Mouse (Mus musculus) limb, embryonic 10.5 days (tissue): ENCODE results near the gene March1. TPM values are rescaled to one million over a fixed set of nuclear protein-coding genes. Genes with fewer than 3 reads are reported as not detected.

ENCODE experiments used
- DNase-seq: peaks from one replicate; pipeline ENCODE4 v3.0.0-alpha.2; 2017; ENCODE audit warnings: low spot score
- H3K27ac ChIP-seq: fragments of 300-500 bp; sonication (generic); 2 replicates; pipeline ENCODE4 v1.5.1; 2016; ENCODE audit warnings: mild to moderate bottlenecking
- H3K27me3 ChIP-seq: fragments of 300-500 bp; sonication (generic); 2 replicates; pipeline ENCODE4 v1.6.1; 2016; ENCODE audit warnings: low read depth, mild to moderate bottlenecking; ENCODE audit not compliant: poor library complexity, severe bottlenecking
- H3K36me3 ChIP-seq: fragments of 300-500 bp; sonication (generic); 2 replicates; pipeline ENCODE4 v1.6.1; 2016; ENCODE audit warnings: mild to moderate bottlenecking, moderate library complexity
- H3K4me1 ChIP-seq: fragments of 300-500 bp; sonication (generic); 2 replicates; pipeline ENCODE4 v1.6.1; 2016
- H3K4me3 ChIP-seq: fragments of 300-500 bp; sonication (generic); 2 replicates; pipeline ENCODE4 v1.5.1; 2016; ENCODE audit warnings: mild to moderate bottlenecking, moderate library complexity
- H3K9me3 ChIP-seq: fragments of 300-500 bp; sonication (generic); replicated peaks from 2 replicates; pipeline ENCODE4 v1.6.1; 2016; ENCODE audit warnings: mild to moderate bottlenecking
- WGBS: fragments of 180-500 bp; shearing (Covaris S2); methylation state at CpG from one replicate; pipeline ENCODE4 v1.1.7; 2016; 5-methylcytosine and 5-hydroxymethylcytosine counted together
- polyA plus RNA-seq: library from polyadenylated mRNA; unstranded; fragments of >200 nt; fragmentation: Nextera tagmentation; extraction: Ambion mirVana; gene quantifications from 2 replicates; pipeline ENCODE4 v1.2.1, GENCODE M21; 2016

The March1 gene
- polyA plus RNA-seq, result 0.09 and 0.19 TPM in 2 replicates

DNA sequence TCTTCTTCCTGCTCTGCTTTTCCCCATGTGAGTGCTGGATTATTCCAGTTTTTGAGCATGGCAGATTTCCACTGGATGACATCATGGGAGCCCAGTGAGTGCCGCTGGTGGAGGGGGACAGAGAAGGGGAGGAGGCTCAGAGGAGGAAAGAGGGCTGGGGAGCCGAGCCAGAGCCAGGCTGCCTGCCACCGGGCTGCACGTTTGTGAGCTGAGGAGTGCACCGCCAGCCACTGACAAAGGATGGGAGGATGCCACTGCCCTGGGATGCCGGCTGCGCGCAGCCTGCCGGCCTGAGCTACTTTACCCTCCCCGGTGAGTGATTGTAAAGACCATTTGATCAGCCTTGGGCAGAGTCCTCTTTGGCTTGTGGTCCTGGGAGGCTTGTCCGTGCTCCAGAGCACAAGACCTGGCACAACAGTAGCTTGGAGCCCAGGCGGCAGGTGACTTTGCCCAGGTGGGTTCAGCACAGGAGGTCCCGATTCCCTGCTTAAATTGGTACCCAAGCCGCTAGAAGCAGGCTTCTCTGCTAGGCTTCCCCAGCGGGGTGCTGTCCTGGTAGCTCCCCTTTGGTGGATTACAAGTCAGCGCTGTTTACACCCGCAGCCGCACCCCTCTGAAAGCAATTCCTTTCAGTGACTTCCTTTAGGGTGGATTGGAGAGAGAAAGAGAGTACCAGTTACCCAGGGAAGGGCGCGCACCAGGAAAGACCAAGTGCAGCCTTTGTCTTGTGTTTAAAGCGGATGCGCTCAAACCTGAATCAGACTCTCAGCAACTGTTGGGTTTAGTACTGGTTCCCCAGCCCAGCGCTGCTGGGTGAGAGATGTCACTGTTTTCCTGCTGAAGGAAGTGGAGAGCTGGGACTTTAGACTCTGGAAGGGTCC is at the start of gene March1:
TSS of gene March1 (plus strand) at position 30 of the 881 bp plus-strand sequence.
- 2% methylated on average over 23 of the region's 23 CpGs for WGBS
- Histone ChIP-seq H3K4me1 (no peaks in the 10 kb centered on the region), H3K27me3 (peaks cover 28% of the 10 kb centered on the region), H3K36me3 (no peaks in the 10 kb centered on the region), H3K27ac (no peak within 1 kb of the TSS), H3K9me3 (no peaks in the 10 kb centered on the region), H3K4me3 (no peak within 1 kb of the TSS)
- DNase-seq, result peak; percentile 29

DNA sequence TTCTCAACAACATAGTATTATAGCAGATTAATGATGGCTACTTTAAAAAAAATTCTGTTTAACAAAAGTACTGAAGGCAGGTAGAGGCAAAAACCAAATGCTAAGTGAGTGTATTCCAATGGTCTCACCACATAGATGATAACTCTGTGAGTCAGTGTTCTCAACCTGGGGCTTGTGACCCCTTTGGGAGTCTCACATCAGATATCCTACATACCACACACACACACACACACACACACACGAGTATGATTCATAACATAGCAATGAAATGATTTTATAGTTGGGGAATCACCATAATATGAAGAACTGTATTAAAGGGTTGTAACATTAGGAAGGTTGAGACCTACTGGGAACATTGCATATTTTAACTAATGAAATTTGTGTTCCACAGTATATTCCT is 30.8 kb upstream of the March1 start:
- Histone ChIP-seq H3K4me1 (no peaks in the 10 kb centered on the region), H3K36me3 (no peaks in the 10 kb centered on the region), H3K27ac (no peak overlapping the region), H3K27me3 (no peaks in the 10 kb centered on the region), H3K9me3 (no peaks in the 10 kb centered on the region), H3K4me3 (no peak overlapping the region)
- DNase-seq, result no peak
- 70% methylated on average over 1 of the region's 1 CpGs for WGBS

DNA sequence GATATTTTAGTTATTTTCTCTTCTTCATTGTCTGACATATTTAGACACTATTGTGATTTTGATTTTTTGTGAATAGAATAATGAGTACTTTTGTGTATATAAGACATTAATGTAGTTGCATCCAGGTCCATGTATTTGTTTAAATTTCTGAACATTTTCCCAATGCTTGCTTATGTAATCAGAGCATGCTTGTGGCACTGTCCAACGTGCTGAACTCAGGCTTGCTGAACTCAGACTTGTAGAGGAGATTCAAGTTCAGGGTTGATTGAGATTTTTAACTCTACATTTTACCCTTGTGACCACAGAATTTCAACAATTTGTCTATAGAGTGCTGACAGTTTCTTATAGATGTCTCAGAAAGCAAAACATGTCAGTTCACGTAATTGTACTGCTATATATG is 14.5 kb upstream of the March1 start:
- no peaks in the 10 kb centered on the region for H3K27me3 ChIP-seq
- H3K9me3 ChIP-seq, result no peaks in the 10 kb centered on the region
- no peak overlapping the region for H3K27ac ChIP-seq
- 58% methylated on average over 2 of the region's 2 CpGs for WGBS
- H3K4me1 ChIP-seq, result no peaks in the 10 kb centered on the region
- H3K36me3 ChIP-seq, result no peaks in the 10 kb centered on the region
- DNase-seq, result peak; percentile 39
- no peak overlapping the region for H3K4me3 ChIP-seq

DNA sequence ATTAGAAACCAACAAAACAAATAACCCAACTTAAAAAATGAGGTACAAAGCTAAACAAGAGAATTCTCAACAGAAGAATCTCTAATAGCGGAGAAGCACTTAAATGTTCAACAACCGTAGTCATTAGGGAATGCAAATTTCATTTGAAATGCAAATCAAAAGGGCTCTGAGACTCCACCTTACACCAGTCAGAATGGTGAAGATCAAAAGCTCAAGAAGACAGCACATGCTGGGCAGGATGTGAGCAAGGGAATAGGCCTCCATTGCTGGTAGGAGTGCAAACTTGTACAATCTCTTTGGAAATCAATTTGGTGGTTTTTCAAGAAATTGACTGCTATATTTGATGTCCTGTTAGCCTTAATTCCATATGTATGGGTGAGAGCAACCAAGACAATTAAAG is 8.2 kb upstream of the March1 start:
- Histone ChIP-seq H3K27me3 (no peaks in the 10 kb centered on the region), H3K36me3 (no peaks in the 10 kb centered on the region), H3K9me3 (no peaks in the 10 kb centered on the region), H3K27ac (no peak overlapping the region), H3K4me1 (no peaks in the 10 kb centered on the region), H3K4me3 (no peak overlapping the region)
- no peak for DNase-seq
- 65% methylated on average over 2 of the region's 2 CpGs for WGBS

DNA sequence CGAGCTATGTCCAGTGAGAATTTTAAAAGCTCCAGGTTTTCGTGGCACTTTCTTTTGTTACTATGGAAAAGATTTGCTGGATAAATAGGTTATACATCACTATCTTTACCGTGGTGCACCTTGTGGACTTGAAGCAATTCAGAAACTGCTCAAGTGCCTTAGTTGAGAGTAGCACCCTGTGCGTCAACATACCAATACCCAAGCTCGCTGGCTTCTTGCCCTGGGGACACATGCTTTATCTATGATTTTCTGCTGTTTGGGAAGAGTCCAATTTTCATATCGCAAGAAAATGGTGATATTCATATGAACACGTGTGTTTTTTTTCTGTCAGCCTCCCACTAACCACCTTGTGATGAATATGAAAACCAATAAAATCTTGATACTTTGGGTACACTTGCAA is 1.3 kb downstream of the March1 start:
- H3K27ac ChIP-seq, result no peak overlapping the region
- WGBS, result 43% methylated on average over 7 of the region's 7 CpGs
- no peaks in the 10 kb centered on the region for H3K9me3 ChIP-seq
- H3K4me1 ChIP-seq, result no peaks in the 10 kb centered on the region
- no peak for DNase-seq
- H3K27me3 ChIP-seq, result peaks cover 28% of the 10 kb centered on the region
- H3K36me3 ChIP-seq, result no peaks in the 10 kb centered on the region
- no peak overlapping the region for H3K4me3 ChIP-seq

DNA sequence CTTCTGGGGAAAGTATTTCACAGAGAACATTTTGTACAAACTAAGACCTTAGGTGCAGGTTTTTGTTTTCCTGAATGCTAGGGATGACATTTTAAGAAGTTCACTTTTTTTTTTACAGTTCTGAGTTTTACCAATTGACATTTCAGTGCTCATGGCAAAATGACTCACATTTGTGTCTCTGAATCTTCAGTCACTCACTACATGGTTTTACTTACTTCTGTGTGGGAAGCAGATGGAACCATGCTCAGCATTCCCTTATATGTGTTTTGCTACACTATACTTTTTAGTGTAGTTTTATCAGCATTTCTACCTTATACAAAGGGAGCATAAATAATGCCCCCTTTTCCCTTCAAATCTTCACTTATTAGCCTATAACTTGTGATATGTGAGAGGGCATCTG is 27.2 kb downstream of the March1 start:
- no peaks in the 10 kb centered on the region for H3K27me3 ChIP-seq
- no peak overlapping the region for H3K27ac ChIP-seq
- no peaks in the 10 kb centered on the region for H3K9me3 ChIP-seq
- H3K4me3 ChIP-seq, result no peak overlapping the region
- H3K4me1 ChIP-seq, result no peaks in the 10 kb centered on the region
- H3K36me3 ChIP-seq, result no peaks in the 10 kb centered on the region
- DNase-seq, result no peak

DNA sequence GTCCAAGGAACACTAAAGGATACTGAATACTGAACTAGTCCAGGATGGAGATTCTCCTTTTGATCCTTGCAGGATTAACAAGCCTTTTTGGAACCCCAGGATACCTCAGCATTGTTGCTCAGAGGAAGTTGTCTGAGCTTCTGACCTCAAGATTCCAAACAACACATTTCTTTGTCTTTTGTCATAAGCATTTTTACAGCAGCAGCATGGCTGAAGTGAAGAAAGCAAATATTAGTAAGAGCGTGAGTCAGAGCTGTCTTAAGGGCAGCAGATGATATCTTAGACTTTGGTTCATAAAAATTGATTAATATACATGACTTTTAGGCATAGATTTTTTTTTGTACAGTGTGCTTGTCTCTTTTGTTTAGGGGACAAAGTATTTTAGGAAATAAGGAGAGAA is 27.8 kb downstream of the March1 start:
- Histone ChIP-seq H3K27me3 (no peaks in the 10 kb centered on the region), H3K9me3 (no peaks in the 10 kb centered on the region), H3K4me1 (no peaks in the 10 kb centered on the region), H3K36me3 (no peaks in the 10 kb centered on the region), H3K27ac (no peak overlapping the region), H3K4me3 (no peak overlapping the region)
- DNase-seq, result no peak
- WGBS, result 79% methylated on average over 1 of the region's 1 CpGs

DNA sequence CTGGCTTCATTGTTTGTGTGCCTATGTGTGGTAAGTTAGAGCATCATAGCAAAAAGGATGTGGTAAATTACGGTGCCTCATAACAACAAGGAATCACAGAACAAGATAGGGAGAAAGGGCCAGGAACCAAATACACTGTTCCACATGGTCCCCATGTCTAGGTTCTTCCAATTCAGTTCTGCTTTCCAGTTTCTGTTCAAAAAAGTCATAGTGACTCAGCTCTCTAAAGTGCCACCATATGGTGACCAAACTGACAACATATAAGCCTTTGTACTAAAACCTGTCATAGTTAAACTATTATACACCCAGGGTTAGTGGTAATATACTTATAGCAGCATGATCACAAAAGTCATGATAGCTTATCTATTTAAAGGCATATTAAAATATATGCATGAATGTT is 28.2 kb downstream of the March1 start:
- 94% methylated on average over 1 of the region's 1 CpGs for WGBS
- Histone ChIP-seq H3K27me3 (no peaks in the 10 kb centered on the region), H3K9me3 (no peaks in the 10 kb centered on the region), H3K4me1 (no peaks in the 10 kb centered on the region), H3K4me3 (no peak overlapping the region), H3K27ac (no peak overlapping the region), H3K36me3 (no peaks in the 10 kb centered on the region)
- DNase-seq, result no peak

DNA sequence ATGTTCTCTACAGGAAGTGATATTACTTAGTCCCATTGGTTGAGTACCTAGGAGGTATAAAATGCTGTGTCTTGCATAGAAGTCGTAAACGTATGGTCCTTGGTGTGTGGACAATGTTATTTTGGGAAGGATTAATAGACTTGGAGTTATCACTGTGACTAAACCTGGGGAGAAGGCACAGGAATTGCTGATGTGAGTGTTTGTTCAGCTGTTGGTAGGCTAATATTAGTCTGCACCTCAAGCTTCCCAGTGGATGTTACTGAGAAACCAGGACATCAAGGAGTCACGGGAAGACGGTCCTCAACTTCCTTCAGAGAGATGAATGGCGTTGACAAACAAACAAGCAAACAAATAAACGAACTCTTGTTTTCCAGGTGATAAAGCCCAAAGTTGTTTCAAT is 38.2 kb downstream of the March1 start:
- H3K4me1 ChIP-seq, result no peaks in the 10 kb centered on the region
- H3K9me3 ChIP-seq, result no peaks in the 10 kb centered on the region
- no peak for DNase-seq
- H3K4me3 ChIP-seq, result no peak overlapping the region
- WGBS, result 91% methylated on average over 6 of the region's 6 CpGs
- H3K27me3 ChIP-seq, result no peaks in the 10 kb centered on the region
- no peak overlapping the region for H3K27ac ChIP-seq
- no peaks in the 10 kb centered on the region for H3K36me3 ChIP-seq

DNA sequence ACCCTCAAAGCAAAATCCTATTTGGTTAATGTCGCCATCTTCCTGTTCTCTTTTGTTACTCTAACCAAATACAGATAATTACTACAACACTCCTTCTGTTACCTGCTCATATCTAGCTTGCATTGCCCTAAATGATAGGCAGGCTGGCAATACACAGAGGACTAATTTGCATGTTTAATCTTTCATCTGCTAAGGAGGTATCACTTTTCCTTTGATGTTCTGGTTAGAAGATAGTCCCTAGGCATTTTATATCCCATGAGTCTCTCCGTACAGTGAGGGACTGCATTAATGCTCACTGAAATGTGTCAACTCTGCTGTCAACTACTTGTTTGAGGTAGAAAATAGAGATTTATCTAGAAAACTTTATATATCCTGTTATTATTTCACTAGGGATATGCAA is 44.2 kb downstream of the March1 start:
- H3K4me1 ChIP-seq, result no peaks in the 10 kb centered on the region
- no peaks in the 10 kb centered on the region for H3K27me3 ChIP-seq
- H3K27ac ChIP-seq, result no peak overlapping the region
- no peaks in the 10 kb centered on the region for H3K9me3 ChIP-seq
- no peaks in the 10 kb centered on the region for H3K36me3 ChIP-seq
- H3K4me3 ChIP-seq, result no peak overlapping the region
- no peak for DNase-seq
- 88% methylated on average over 2 of the region's 2 CpGs for WGBS

DNA sequence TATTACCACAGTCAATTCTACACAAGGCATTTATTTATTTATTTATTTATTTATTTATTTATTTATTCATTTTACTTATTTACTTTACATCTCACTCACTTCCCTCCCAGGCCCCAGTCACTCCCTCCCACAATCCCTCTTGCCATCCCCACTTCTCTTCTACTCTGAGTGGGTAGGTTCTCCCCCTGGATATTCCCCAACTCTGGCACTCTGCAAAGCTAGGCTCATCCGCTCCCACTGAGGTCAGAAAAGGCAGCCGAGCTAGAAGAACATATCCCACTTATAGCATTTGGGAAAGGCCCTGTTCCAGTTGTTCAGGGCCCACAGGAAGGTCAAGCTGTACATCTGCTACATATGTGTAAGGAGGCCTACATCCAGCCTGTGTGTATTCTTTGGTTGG is 48.1 kb downstream of the March1 start:
- WGBS, result 89% methylated on average over 2 of the region's 2 CpGs
- no peaks in the 10 kb centered on the region for H3K36me3 ChIP-seq
- no peaks in the 10 kb centered on the region for H3K9me3 ChIP-seq
- no peak overlapping the region for H3K4me3 ChIP-seq
- DNase-seq, result no peak
- H3K27me3 ChIP-seq, result no peaks in the 10 kb centered on the region
- no peaks in the 10 kb centered on the region for H3K4me1 ChIP-seq
- no peak overlapping the region for H3K27ac ChIP-seq

DNA sequence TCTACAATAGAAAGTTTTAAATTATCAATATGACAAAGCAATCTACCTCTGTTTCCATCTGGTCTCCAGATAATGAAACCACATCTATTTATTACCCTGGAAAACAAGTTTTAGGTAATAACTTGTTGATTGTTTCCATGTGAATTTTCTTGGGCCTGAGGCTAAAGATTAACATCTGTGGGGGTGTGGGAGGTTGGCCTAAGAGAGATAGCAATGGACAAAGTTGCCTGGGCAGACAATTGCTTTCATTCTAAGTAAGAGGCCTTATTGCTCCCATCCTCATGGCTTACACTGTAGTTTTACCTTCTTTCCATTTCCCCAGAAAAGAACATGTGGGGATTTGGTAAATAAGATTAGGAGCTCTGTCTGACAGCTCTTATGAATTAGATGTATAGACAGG is 125.4 kb downstream of the March1 start:
- Histone ChIP-seq H3K27ac (no peak overlapping the region), H3K9me3 (no peaks in the 10 kb centered on the region), H3K27me3 (no peaks in the 10 kb centered on the region), H3K4me3 (no peak overlapping the region), H3K4me1 (no peaks in the 10 kb centered on the region), H3K36me3 (no peaks in the 10 kb centered on the region)
- no peak for DNase-seq

DNA sequence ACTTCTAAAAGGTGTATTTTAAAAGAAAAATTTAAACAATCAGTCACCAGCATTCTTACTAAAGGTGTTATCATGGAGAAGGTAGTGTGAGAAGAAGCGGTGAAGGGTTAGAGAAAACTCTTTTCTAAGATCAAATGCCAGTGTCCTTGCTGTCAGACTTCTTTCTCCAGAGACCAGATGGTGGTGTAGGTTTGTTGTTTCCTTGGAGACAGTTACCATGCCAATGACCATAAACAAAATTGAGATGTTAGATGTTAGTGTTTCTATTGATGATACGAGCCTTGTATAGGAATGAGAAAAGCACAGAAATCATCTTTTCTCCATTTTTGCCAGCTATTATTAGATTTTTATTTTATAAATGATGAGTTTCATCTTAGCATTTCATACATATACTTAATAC is 158.1 kb downstream of the March1 start:
- Histone ChIP-seq H3K4me3 (no peak overlapping the region), H3K9me3 (no peaks in the 10 kb centered on the region), H3K4me1 (no peaks in the 10 kb centered on the region), H3K27ac (no peak overlapping the region), H3K27me3 (no peaks in the 10 kb centered on the region), H3K36me3 (no peaks in the 10 kb centered on the region)
- WGBS, result 90% methylated on average over 2 of the region's 2 CpGs
- no peak for DNase-seq

DNA sequence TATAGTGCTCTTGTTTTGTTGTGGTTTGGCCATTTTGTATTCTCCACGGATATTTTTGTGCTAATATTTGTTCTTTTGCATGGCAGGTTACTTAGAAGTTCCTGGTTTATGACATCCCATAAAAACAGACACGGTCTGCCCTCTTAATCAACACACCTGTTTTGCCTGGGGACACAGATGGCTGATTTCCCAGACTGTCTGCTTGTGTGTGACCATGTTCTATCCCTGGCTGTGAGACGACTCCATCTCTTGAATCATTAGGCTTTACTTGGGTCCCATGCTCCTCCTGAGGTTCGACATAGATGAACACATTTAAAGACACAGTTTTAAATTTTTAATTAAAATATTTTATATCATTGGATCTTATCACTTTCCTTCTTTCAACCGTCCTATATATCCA is 163.5 kb downstream of the March1 start:
- 69% methylated on average over 5 of the region's 5 CpGs for WGBS
- no peak for DNase-seq

More for the DNA sequence above, 163.5 kb downstream of the March1 start:
- H3K27me3 ChIP-seq, result no peaks in the 10 kb centered on the region
- no peak overlapping the region for H3K27ac ChIP-seq
- H3K4me1 ChIP-seq, result no peaks in the 10 kb centered on the region
- H3K9me3 ChIP-seq, result no peaks in the 10 kb centered on the region
- H3K4me3 ChIP-seq, result no peak overlapping the region
- H3K36me3 ChIP-seq, result no peaks in the 10 kb centered on the region
